Mouse (Mus musculus) heart, embryonic 11.5 days (tissue): ENCODE results near the gene Defb47. TPM values are rescaled to one million over a fixed set of nuclear protein-coding genes. Genes with fewer than 3 reads are reported as not detected.

Experiments used
- ATAC-seq: fragments of 200-750 bp; cut with Nextera tagmentation; replicated peaks from 2 replicates; pipeline ENCODE4 v1.8.0; 2017; ENCODE audit warnings: moderate library complexity; ENCODE audit not compliant: insufficient number of reproducible peaks, low FRiP score, low TSS enrichment
- H3K27ac ChIP-seq: fragments of 300-500 bp; sonication (generic); 2 replicates; pipeline ENCODE4 v1.5.1; 2014; ENCODE audit warnings: mild to moderate bottlenecking, low read depth, low read length
- H3K27me3 ChIP-seq: fragments of 300-500 bp; sonication (generic); 2 replicates; pipeline ENCODE4 v1.6.1; 2014; ENCODE audit warnings: mild to moderate bottlenecking, low read length, mixed read lengths; ENCODE audit not compliant: control insufficient read depth, insufficient read depth
- H3K36me3 ChIP-seq: fragments of 300-500 bp; sonication (generic); 2 replicates; pipeline ENCODE4 v1.6.1; 2014; ENCODE audit warnings: mild to moderate bottlenecking, low read length, moderate library complexity, mixed read lengths; ENCODE audit not compliant: control insufficient read depth, insufficient read depth
- H3K4me1 ChIP-seq: fragments of 300-500 bp; sonication (generic); 2 replicates; pipeline ENCODE4 v1.6.1; 2014; ENCODE audit warnings: low read length; ENCODE audit not compliant: control insufficient read depth, insufficient read depth
- H3K4me2 ChIP-seq: fragments of 300-500 bp; sonication (generic); 2 replicates; pipeline ENCODE4 v1.6.1; 2014; ENCODE audit warnings: mild to moderate bottlenecking, moderate library complexity
- H3K4me3 ChIP-seq: fragments of 300-500 bp; sonication (generic); 2 replicates; pipeline ENCODE4 v1.5.1; 2014; ENCODE audit warnings: low read depth, low read length
- H3K9ac ChIP-seq: fragments of 300-500 bp; sonication (generic); 2 replicates; pipeline ENCODE4 v1.6.1; 2014; ENCODE audit warnings: mild to moderate bottlenecking, low read depth, low read length, moderate library complexity
- H3K9me3 ChIP-seq: fragments of 300-500 bp; sonication (generic); replicated peaks from 2 replicates; pipeline ENCODE4 v1.6.1; 2016; ENCODE audit warnings: low read length; ENCODE audit not compliant: control insufficient read depth
- WGBS: fragments of 180-500 bp; shearing (Covaris S2); extraction: QIAGEN DNeasy Blood & Tissue Kit; methylation state at CpG from one replicate; pipeline ENCODE4 v1.1.7; 2014; ENCODE audit not compliant: insufficient replicate concordance; 5-methylcytosine and 5-hydroxymethylcytosine counted together
- polyA plus RNA-seq: library from polyadenylated mRNA; unstranded; fragments of >200 nt; fragmentation: Nextera tagmentation; extraction: Ambion mirVana; gene quantifications from 2 replicates; pipeline ENCODE4 v1.2.1, GENCODE M21; 2014

Defb47 gene
- polyA plus RNA-seq, 1 experiment from 2014 or later, result not detected

GRCm38 (mm10) chr14:63046691-63047090 lies 48.8 kb downstream of the Defb47 start, which contains the start of gene Defb42:
Gene Defb42, plus strand, starts transcription at chr14:63046991.
- ATAC-seq, result 0 out of 2 replicates have a peak, but pooled peaks have one; percentile 31
- no peaks in the 10 kb centered on the region for H3K9me3 ChIP-seq
- H3K4me1 ChIP-seq, result no peaks in the 10 kb centered on the region
- H3K27ac ChIP-seq, result no peak within 1 kb of the TSS
- H3K4me2 ChIP-seq, result no peak within 1 kb of the TSS
- H3K9ac ChIP-seq, result no peak within 1 kb of the TSS
- 73% methylated on average over 3 of the region's 3 CpGs for WGBS
- no peak within 1 kb of the TSS for H3K4me3 ChIP-seq
- no peaks in the 10 kb centered on the region for H3K27me3 ChIP-seq
- no peaks in the 10 kb centered on the region for H3K36me3 ChIP-seq

- WGBS, result 72% methylated on average over 12 of the region's 14 CpGs
- Histone ChIP-seq H3K9me3 (no peaks in the 10 kb centered on the region), H3K27me3 (no peaks in the 10 kb centered on the region)
Observed at GRCm38 (mm10) chr14:63049910-63050370, 52.1 kb downstream of the Defb47 start, which contains the start of gene Defb30. Gene Defb30, minus strand, starts transcription at chr14:63049960.

More at GRCm38 (mm10) chr14:63049910-63050370, 52.1 kb downstream of the Defb47 start, which contains the start of gene Defb30:
- Histone ChIP-seq H3K36me3 (no peaks in the 10 kb centered on the region), H3K4me2 (no peak within 1 kb of the TSS), H3K4me1 (peaks cover 10% of the 10 kb centered on the region), H3K9ac (no peak within 1 kb of the TSS), H3K4me3 (no peak within 1 kb of the TSS), H3K27ac (no peak within 1 kb of the TSS)
- ATAC-seq, result no peak

Other genes starting within 250 kb of the Defb47 start
- 18.5 and 27.8 TPM in 2 replicates for gene Ints6, start 236.9 kb upstream of the Defb47 start, polyA plus RNA-seq
- 7.6 and 9.4 TPM in 2 replicates for gene Wdfy2, start 160.4 kb upstream of the Defb47 start, polyA plus RNA-seq
- gene Defb48, start 13.6 kb upstream of the Defb47 start, polyA plus RNA-seq, result not detected in 2 replicates
- not detected in 2 replicates for gene Defb43, start 13.7 kb downstream of the Defb47 start, polyA plus RNA-seq
- 4.5 and 6.8 TPM in 2 replicates for gene Defb42, start 48.9 kb downstream of the Defb47 start, polyA plus RNA-seq
- gene Defb30, start 51.9 kb downstream of the Defb47 start, polyA plus RNA-seq, result not detected in 2 replicates